Mouse (Mus musculus) midbrain, embryonic 16.5 days (tissue): ENCODE measurements at regions not wholly inside any gene's neighbourhood (a gene's known extent, or its start where the extent isn't known, plus 50 kb on each side); places are given as distances from the start of the nearest gene placed in this dataset.

ENCODE experiments used
- ATAC-seq: fragments of 200-750 bp; cut with Nextera tagmentation; 2 replicates; pipeline ENCODE4 v1.8.0; 2017; ENCODE audit warnings: moderate TSS enrichment
- H3K27ac ChIP-seq: fragments of 300-500 bp; sonication (generic); 2 replicates; pipeline ENCODE4 v1.5.1; 2014; ENCODE audit warnings: mild to moderate bottlenecking, low read length, mixed read lengths
- H3K27me3 ChIP-seq: fragments of 300-500 bp; sonication (generic); 2 replicates; pipeline ENCODE4 v1.6.1; 2014; ENCODE audit warnings: low read depth, low read length, mixed read lengths; ENCODE audit not compliant: control insufficient read depth, insufficient read depth
- H3K36me3 ChIP-seq: fragments of 300-500 bp; sonication (generic); 2 replicates; pipeline ENCODE4 v1.6.1; 2014; ENCODE audit warnings: mild to moderate bottlenecking, low read length, moderate library complexity, mixed read lengths; ENCODE audit not compliant: control insufficient read depth, insufficient read depth
- H3K4me1 ChIP-seq: fragments of 300-500 bp; sonication (generic); 2 replicates; pipeline ENCODE4 v1.6.1; 2014; ENCODE audit warnings: mild to moderate bottlenecking, low read length, mixed read lengths; ENCODE audit not compliant: control insufficient read depth, insufficient read depth
- H3K4me2 ChIP-seq: fragments of 300-500 bp; sonication (generic); 2 replicates; pipeline ENCODE4 v1.6.1; 2014; ENCODE audit warnings: mild to moderate bottlenecking, low read length, mixed read lengths
- H3K4me3 ChIP-seq: fragments of 300-500 bp; sonication (generic); 2 replicates; pipeline ENCODE4 v1.5.1; 2014; ENCODE audit warnings: low read depth, mild to moderate bottlenecking, low read length, moderate library complexity, mixed read lengths
- H3K9ac ChIP-seq: fragments of 300-500 bp; sonication (generic); 2 replicates; pipeline ENCODE4 v1.6.1; 2014; ENCODE audit warnings: low read depth, low read length, mixed read lengths
- H3K9me3 ChIP-seq: fragments of 300-500 bp; sonication (generic); replicated peaks from 2 replicates; pipeline ENCODE4 v1.6.1; 2014; ENCODE audit warnings: mild to moderate bottlenecking, low read length, mixed read lengths; ENCODE audit not compliant: control insufficient read depth, poor library complexity, severe bottlenecking
- WGBS: fragments of 180-500 bp; shearing (Covaris S2); extraction: QIAGEN DNeasy Blood & Tissue Kit; methylation state at CpG from one replicate; pipeline ENCODE4 v1.1.7; 2014; 5-methylcytosine and 5-hydroxymethylcytosine counted together

GRCm38 (mm10) chr13:103390991-103391390, 56.7 kb upstream of the Mast4 start:
- ATAC-seq = no peak
- 80% methylated on average over 3 of the region's 3 CpGs for WGBS

DNA sequence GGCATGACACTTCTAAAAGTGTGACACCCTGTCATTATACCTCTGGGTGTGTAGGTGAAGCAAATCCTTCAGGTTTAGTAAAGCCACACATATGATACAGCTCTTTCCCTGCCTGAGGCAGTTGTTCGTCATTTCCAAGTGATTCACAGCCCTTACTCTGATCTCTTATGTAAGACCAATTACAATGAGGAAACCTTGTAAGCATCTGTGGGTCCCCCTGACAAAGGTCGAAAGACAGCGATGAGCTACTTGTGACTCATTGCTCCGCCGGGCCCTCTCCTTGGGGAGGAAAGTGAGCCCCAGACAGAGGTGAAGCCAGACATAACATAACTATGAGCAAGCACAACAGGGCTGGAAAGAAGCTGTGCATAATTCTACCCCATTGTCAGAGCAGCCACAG, 52.7 kb upstream of the Mast4 start:
- 95% methylated on average over 5 of the region's 5 CpGs for WGBS
- Histone ChIP-seq H3K27me3 (no peaks in the 10 kb centered on the region), H3K4me3 (no peak overlapping the region), H3K4me2 (no peak overlapping the region), H3K9ac (no peak overlapping the region), H3K9me3 (no peaks in the 10 kb centered on the region; the same call in 1 of the 2 replicates), H3K36me3 (no peaks in the 10 kb centered on the region), H3K27ac (no peak overlapping the region), H3K4me1 (no peaks in the 10 kb centered on the region)
- ATAC-seq = no peak

More at GRCm38 (mm10) chr13:103390991-103391390, 56.7 kb upstream of the Mast4 start:
- Histone ChIP-seq H3K27me3 (no peaks in the 10 kb centered on the region), H3K36me3 (no peaks in the 10 kb centered on the region), H3K9ac (no peak overlapping the region), H3K9me3 (no peaks in the 10 kb centered on the region; the same call in 1 of the 2 replicates), H3K27ac (no peak overlapping the region), H3K4me3 (no peak overlapping the region), H3K4me1 (no peaks in the 10 kb centered on the region), H3K4me2 (no peak overlapping the region)
